Mouse (Mus musculus) cerebellum, adult 9-10 months (tissue): ENCODE measurements around the gene Tcirg1.

ENCODE experiments used
- DNase-seq: peaks from one replicate; pipeline ENCODE4 v3.0.0; 2022

Gene Tcirg1

GRCm38 (mm10) chr19:3906795-3907786 is at the start of gene Tcirg1:
Gene Tcirg1, minus strand, starts transcription at chr19:3907133.
- DNase-seq: peak; percentile 48

DNA sequence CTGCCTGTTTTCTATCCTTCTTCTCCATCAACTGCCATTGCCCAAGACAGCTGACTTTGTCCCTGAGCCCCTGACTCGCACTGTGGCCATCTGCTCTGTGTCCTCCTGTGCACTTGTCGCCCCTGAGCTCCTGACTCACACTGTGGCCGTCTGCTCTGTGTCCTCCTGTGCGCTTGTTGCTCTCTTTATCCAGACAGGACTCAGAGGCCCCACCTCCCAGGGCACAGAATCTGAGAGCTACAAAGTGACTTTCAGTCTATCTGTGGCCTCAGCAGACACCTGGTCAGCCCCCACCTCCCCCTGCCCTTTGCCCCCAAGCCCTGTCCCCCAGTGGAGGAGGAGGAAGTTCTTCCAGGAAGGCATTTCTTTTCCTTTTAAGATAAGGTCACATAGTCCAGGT is 48.9 kb upstream of the Tcirg1 start:
- DNase-seq: no peak

- DNase-seq: no peak
Observed at GRCm38 (mm10) chr19:3955033-3955432, 48.1 kb upstream of the Tcirg1 start.

DNA sequence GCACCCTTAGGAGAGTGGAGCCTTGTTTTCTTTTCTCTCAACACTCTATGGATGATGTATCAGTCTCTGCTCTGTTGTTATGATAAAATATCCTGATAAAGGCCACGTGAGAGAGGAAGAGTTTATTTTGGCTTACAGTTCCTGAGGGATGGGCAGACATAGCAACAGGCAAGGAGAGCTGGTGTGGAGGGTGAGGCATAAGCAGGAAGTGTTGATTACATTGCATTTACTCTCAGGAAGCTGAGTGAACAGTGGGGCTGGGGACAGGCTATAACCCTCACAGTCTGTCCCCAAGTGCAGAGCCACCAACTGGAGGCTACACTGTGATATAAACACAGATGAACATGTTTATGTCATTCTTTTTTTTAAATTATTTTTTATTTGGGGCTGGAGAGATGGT is 45.2 kb upstream of the Tcirg1 start:
- DNase-seq: no peak

GRCm38 (mm10) chr19:3951461-3951860 is 44.5 kb upstream of the Tcirg1 start:
- DNase-seq: no peak

- DNase-seq: no peak
Observed at GRCm38 (mm10) chr19:3950331-3950730, 43.4 kb upstream of the Tcirg1 start.

GRCm38 (mm10) chr19:3948546-3948945 is 41.6 kb upstream of the Tcirg1 start:
- DNase-seq: no peak

GRCm38 (mm10) chr19:3947813-3948212 is 40.9 kb upstream of the Tcirg1 start:
- no peak for DNase-seq

DNA sequence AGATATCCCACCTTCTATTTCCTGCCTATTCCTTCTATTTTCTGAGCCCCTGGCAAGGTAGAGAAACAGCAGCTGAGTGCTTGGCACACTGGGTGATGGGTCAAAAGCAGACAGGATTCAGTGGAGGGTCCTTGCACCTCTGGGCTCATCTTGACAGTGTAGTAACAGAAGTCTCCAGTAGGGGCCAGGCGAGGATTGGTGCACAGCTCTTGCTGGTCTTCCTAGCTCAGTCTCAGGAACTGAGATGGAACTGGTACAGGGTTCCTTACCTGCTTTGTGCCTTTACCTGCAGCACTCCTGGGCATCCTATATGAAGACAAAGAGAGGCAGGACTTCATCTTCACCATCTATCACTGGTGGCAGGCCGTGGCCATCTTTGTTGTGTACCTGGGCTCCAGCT is 39.8 kb upstream of the Tcirg1 start:
- peak; percentile 65 for DNase-seq

DNA sequence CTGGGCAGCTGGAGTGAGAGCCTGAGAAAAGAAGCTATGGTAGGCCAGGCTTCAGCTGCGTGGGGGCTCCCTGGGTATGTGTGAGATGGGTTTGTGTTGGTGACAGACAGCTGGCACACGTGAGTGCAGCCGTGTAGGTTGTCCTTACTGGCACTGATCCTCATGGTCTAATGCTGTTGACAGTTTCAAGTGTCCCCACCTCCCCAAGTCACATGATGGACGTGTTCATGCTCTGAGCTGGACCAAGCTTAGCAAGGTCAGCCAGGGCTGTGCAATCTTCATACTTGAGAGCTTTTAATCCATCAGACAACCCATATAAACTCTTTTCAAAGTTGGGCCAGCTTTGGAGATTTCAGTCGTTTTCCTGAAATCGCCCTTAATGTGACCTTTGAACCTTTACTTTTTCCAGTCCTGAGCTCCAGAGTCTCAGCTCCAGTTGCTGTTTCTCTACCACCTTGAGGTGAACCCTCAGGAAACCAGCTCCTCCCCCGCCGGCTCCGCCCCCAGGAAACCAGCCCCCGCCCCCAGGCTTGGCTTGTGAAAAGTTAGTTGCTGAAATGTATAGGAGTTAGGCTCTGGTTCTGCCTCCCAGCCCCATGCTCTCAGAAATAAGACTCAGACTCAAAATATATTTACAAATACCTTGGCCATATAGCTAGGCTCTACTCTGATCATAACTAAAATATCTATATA is 39.1 kb upstream of the Tcirg1 start:
- DNase-seq: no peak

GRCm38 (mm10) chr19:3942986-3943735 is 36.2 kb upstream of the Tcirg1 start:
- DNase-seq: no peak

DNA sequence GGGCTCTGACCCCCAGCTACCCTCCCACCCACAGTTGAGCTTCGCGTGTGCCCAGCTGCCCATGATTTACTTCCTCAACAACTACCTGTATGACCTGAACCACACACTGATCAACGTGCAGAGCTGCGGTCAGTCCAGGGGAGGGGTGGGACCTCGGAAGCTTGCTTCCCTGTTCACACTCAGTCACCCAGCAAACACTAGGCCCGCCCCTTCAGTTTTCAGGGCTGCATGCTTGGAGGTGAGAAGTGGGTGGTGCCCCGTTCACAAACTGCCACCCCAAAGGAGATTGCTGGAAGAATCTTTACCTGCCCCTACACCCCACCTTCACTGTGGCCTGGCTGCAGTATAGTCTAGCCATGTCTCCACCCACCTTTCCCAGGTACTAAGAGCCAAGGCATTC is 35.4 kb upstream of the Tcirg1 start:
- no peak for DNase-seq

DNA sequence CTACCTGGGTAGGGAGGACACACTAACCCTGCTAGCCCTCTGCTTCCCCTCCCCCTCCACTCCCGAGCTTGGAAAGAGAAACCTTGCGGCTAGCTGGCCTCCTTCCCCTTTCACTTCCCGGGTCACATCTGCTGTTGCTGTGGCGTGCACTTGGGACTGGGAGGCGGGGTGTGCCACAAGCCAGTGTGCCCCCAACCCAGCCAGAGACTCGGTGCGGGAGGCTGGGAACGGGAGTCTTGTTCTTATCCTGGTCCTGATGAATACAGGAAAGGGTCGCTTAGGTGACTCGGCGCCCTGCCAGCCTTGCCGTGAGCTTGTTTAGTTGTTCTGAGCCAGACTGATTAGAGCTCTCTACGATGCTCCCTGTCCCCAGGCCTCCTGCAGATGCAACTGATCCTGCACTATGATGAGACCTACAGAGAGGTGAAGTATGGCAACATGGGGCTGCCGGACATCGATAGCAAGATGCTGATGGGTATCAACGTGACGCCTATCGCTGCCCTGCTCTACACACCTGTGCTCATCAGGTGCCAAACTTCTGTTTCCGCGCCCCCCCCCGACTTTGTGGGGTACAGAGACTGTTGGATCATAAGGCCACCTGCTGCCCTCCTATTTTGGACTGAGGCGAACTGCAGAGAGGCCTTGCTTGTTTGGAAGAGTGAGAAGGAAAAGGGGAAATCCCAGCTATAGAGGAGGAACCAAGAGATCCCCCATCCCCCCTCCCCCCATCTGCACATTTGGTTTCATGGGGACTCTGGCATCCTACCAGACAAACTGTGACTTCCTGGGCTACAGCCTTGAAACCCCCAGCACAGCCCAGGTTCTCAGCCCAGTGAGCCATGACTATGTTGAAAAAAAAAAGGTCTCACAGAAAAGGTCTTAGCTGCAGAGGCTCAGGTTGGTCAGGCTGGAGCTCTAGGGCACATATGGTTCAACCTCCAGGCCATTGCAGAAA is 29.2 kb upstream of the Tcirg1 start:
- DNase-seq: peak; percentile 52

DNA sequence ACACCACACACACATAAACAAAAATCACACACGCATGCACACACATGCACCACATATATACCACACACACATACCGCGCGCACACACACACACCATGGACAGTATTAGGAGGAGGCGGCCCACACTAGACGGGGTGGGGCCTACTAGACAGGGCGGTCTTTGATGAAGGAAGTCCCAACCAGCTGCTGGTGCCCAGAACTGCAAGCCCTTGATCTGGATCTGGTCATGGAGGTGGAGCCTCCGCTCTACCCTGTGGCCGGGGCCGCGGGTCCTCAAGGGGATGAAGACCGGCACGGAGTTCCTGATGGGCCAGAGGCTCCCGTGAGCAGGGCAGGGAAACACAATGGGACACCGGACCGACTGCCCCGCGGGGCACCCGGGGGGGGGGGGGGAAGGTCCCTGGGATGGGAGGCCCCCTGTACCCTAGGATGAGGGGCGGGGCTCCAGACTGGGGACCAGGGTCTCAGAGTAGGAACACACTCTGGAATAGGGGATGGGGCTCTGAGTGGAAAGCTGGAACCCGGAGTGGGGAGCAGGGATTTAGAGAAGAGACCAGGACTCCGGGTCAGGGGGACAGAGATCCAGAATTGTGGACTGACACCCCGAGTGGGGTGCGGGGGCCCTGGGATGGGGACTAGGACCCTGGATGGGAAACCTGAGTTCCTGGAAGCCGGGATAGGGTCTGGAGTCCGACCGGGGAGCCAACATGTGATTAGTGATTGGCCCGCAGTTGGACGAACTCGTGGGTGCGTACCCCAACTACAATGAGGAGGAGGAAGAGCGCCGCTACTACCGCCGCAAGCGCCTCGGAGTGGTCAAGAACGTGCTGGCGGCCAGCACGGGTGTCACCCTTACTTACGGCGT is 28.3 kb upstream of the Tcirg1 start, which contains the start of gene Unc93b1:
Gene Unc93b1, plus strand, starts transcription at position 155 of the 864 bp plus-strand sequence.
- no peak for DNase-seq

DNA sequence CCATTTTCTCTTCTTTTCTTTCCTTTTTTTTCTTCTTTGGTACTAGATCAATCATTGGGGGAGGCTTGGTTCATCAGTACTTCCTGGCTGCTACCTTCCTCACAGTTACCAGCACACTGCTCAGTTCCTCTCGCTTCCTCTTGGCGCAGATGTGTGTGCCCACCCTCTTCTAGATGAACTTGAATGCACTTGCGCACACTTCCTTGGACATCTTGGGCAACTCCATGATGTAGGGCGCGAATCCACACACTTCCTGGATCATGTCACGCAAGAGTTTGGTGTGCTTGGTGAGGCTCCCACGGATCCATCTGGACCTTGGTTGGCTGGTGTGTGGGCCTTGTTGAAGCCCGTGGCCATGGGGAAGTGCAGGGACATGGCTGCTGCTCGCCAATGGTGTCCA is 24.8 kb upstream of the Tcirg1 start:
- no peak for DNase-seq

DNA sequence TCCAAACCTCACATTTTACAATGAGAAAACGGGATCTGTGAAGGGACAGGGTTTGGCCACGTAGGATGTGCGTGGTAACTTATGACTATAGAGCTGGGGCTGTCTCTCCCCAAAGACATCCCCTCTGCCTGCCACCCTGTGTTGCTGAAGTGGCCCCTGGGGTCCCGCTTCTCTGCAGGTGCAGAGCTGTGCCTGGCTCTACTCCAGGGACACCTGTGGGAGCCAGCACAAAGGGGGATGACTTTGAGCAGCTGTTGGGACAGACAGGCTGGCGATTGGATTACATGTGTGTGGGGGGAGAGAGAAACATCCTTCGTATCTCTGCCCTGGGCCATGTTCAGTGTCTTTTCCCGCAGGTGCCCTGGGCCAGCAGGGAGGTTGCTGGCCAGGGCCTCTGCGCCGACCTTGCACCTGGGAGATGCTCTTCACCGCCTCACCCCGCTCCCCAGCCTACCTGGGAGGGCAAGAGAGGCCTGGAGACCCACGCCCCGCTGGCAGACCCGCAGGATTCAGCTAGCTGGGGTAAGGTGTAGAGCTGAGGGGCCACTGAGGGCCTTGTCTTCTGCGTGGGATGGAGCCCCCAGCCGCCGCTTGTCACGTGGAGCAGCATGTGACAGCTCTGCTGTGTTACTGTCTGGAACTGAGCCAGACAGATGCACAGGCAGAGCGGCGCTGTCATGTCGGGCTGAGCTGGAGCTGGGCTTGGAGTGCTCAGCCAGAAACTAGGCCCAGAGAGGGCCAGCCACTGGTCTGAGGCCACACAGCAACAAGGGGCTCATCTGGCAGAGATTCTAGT is 23.5 kb upstream of the Tcirg1 start:
- DNase-seq: no peak

GRCm38 (mm10) chr19:3929211-3929941 is 22.4 kb upstream of the Tcirg1 start, which contains the start of gene Aldh3b1:
Gene Aldh3b1, minus strand, starts transcription at chr19:3929808.
- DNase-seq: peak; percentile 93

DNA sequence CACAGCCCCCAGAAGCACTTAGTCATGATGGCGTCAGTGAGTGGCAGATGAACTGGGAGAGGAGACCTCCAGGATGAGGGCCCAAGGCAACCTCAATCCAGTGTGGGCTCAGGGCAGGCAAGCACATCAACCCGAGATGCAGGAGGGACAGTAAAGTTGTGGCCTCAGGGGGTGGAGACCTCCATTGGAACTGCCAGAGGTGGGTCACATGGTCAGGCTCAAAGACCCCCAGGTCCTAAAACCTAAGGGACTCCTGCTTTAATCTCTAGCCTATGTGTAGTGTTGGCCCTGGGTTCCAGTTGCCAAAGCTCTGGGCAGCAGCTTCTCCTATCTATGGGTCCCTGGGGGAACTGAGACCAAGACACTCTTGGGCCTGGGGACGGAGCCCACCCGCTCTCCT is 21.8 kb upstream of the Tcirg1 start:
- no peak for DNase-seq

DNA sequence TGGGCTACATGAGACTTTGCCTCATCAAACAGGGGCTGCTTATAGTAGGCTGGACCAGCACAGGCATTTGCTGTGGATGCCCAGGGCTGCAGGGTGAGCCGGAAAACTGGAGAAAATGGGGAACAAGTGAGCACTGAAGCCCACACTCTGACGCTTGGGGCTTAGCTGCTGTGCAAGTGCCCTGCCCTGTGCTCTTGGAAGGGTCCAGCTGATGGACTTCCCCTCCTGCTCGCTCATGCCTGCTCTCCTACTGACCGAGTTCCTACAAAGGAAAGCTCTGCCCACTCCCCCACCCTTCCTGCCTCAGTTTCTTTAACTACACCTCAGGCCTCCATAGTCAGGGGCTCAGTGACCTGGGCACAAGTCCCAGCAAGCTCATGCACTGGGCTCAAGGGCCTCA is 21.1 kb upstream of the Tcirg1 start:
- no peak for DNase-seq
